Mouse (Mus musculus) hindbrain, postnatal 0 days (tissue): ENCODE measurements at regions not wholly inside any gene's neighbourhood (a gene's known extent, or its start where the extent isn't known, plus 50 kb on each side); places are given as distances from the start of the nearest gene placed in this dataset.

Experiments used
- ATAC-seq: fragments of 200-750 bp; cut with Nextera tagmentation; 2 replicates; pipeline ENCODE4 v1.8.0; 2017; ENCODE audit warnings: mild to moderate bottlenecking, moderate TSS enrichment, moderate library complexity
- DNase-seq: peaks from one replicate; pipeline ENCODE4 v3.0.0-alpha.2; 2015; ENCODE audit warnings: low spot score
- H3K27ac ChIP-seq: fragments of 300-500 bp; sonication (generic); 2 replicates; pipeline ENCODE4 v1.5.1; 2014; ENCODE audit warnings: mild to moderate bottlenecking
- H3K27me3 ChIP-seq: fragments of 300-500 bp; sonication (generic); 2 replicates; pipeline ENCODE4 v1.6.1; 2014; ENCODE audit warnings: low read length, mixed read lengths; ENCODE audit not compliant: insufficient read depth
- H3K36me3 ChIP-seq: fragments of 300-500 bp; sonication (generic); 2 replicates; pipeline ENCODE4 v1.6.1; 2014; ENCODE audit warnings: low read length, mixed read lengths; ENCODE audit not compliant: insufficient read depth
- H3K4me1 ChIP-seq: fragments of 300-500 bp; sonication (generic); 2 replicates; pipeline ENCODE4 v1.6.1; 2014; ENCODE audit warnings: antibody characterized with exemption, low read length, mixed read lengths; ENCODE audit not compliant: insufficient read depth
- H3K4me2 ChIP-seq: fragments of 300-500 bp; sonication (generic); 2 replicates; pipeline ENCODE4 v1.6.1; 2014; ENCODE audit warnings: low read depth, mild to moderate bottlenecking, low read length, moderate library complexity, mixed read lengths
- H3K4me3 ChIP-seq: fragments of 300-500 bp; sonication (generic); 2 replicates; pipeline ENCODE4 v1.5.1; 2014; ENCODE audit warnings: low read length
- H3K9ac ChIP-seq: fragments of 300-500 bp; sonication (generic); replicated peaks from 2 replicates; pipeline ENCODE4 v1.6.1; 2014; ENCODE audit warnings: mild to moderate bottlenecking, low read length, moderate library complexity, mixed read lengths
- H3K9me3 ChIP-seq: fragments of 300-500 bp; sonication (generic); 2 replicates; pipeline ENCODE4 v1.6.1; 2016; ENCODE audit warnings: low read length, mixed read lengths
- CTCF ChIP-seq: IDR thresholded peaks from 2 replicates; pipeline ENCODE4 v1.5.1; 2016; ENCODE audit warnings: antibody characterized with exemption, control low read depth, low read depth
- WGBS: fragments of 180-500 bp; shearing (Covaris S2); extraction: QIAGEN DNeasy Blood & Tissue Kit; methylation state at CpG from one replicate; pipeline ENCODE4 v1.1.7; 2014; 5-methylcytosine and 5-hydroxymethylcytosine counted together

DNA sequence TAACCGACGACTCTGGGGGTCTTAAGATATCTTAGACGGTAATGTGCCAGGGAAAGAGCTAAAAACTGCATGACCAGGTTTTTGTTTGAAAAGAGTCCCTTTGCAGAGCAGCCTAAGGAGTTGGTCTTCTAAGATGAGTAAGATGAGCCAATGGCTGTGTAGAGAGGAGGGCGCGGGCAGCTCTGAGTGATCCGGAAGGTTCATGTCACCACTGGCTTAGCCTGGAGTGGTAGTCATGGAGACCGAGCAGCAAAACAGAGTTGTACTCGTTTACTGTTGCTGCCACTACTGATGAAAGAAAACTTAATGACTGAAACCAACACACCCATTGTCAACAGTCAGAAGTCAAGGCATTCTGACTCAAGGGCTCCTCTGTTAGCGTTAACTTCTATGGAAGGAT is 368.4 kb downstream of the Lmx1a start:
- ATAC-seq = 0 out of 2 replicates have a peak, but pooled peaks have one; percentile 64

GRCm38 (mm10) chr1:168058769-168059168 is 369.7 kb downstream of the Lmx1a start:
- Histone ChIP-seq H3K9me3 (no peaks in the 10 kb centered on the region), H3K9ac (no peak overlapping the region), H3K27me3 (no peaks in the 10 kb centered on the region), H3K27ac (no peak overlapping the region), H3K4me2 (no peak overlapping the region), H3K4me1 (no peaks in the 10 kb centered on the region), H3K4me3 (no peak overlapping the region), H3K36me3 (no peaks in the 10 kb centered on the region)
- WGBS = 56% methylated on average over 4 of the region's 4 CpGs
- DNase-seq (no peak), ATAC-seq (no peak)
- TF ChIP-seq CTCF = no peak

More for the DNA sequence above, 368.4 kb downstream of the Lmx1a start:
- 50% methylated on average over 9 of the region's 9 CpGs for WGBS
- Histone ChIP-seq H3K4me1 (no peaks in the 10 kb centered on the region), H3K27ac (no peak overlapping the region), H3K9me3 (no peaks in the 10 kb centered on the region), H3K9ac (no peak overlapping the region), H3K4me3 (no peak overlapping the region), H3K27me3 (no peaks in the 10 kb centered on the region), H3K4me2 (no peak overlapping the region), H3K36me3 (no peaks in the 10 kb centered on the region)
- no peak for TF ChIP-seq CTCF
- DNase-seq = no peak

DNA sequence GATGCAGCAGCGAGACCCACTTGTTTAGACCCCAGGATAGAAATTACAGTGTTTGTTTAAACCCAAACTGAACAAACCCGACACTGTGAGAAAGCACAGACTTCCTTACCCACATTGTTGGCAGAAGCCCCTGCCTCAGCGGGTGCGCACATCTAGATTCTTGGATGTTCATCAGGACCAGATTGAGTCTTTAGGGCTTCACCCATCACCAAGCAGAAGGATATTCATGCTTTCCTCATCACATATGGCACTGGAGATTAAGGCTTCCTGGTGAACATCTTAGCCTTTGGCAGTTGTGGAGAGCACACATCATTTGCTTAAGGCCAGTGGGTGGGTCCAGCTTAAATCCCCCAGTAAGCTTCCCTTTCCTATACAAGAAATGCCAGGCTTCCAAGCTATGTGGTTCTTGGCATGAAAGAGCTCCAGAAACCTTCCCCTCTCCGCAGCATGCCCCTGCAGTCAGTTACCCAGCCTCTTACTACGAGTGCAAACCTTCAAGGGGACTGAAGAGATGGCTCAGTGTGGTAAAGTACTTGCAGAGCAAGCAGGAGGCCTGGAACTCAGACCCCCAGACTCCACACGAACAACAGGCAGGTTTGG is 367.9 kb downstream of the Pbx1 start:
- TF ChIP-seq CTCF = no peak
- Histone ChIP-seq H3K4me3 (no peak overlapping the region), H3K27ac (no peak overlapping the region), H3K4me2 (no peak overlapping the region), H3K9me3 (no peaks in the 10 kb centered on the region), H3K27me3 (no peaks in the 10 kb centered on the region), H3K4me1 (peaks cover 6% of the 10 kb centered on the region; the same call in 1 of the 2 replicates), H3K36me3 (no peaks in the 10 kb centered on the region), H3K9ac (no peak overlapping the region)
- 51% methylated on average over 7 of the region's 7 CpGs for WGBS
- DNase-seq (peak; percentile 69), ATAC-seq (peak; percentile 75)

DNA sequence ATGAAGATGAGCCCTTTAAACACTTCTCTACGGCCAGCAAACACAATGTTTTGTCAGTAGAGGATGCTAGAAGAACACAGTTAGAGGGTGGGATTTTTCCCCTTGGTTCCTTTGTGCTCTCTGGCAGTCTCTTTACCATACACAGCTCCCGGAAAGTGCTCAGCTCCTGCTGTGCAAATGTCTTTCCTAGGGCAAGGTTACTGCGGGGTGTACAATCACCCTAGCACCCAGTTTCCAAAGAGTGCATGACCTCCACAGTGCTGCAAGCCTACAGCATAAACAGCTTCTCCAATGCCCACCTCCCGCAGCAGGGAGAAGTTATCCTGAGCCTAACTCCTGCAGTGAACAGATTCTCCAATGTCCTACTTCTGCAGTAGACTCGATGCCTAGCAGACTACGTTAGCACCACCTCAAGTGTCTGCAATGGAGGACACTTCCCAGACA is 366.4 kb downstream of the Pbx1 start:
- peak; percentile 57 for TF ChIP-seq CTCF
- Histone ChIP-seq H3K36me3 (no peaks in the 10 kb centered on the region), H3K9ac (no peak overlapping the region), H3K4me3 (no peak overlapping the region), H3K27ac (no peak overlapping the region), H3K27me3 (no peaks in the 10 kb centered on the region), H3K4me2 (no peak overlapping the region), H3K9me3 (no peaks in the 10 kb centered on the region), H3K4me1 (peaks cover 6% of the 10 kb centered on the region; the same call in 1 of the 2 replicates)
- ATAC-seq = no peak
- peak; percentile 39 for DNase-seq
- 31% methylated on average over 6 of the region's 6 CpGs for WGBS

DNA sequence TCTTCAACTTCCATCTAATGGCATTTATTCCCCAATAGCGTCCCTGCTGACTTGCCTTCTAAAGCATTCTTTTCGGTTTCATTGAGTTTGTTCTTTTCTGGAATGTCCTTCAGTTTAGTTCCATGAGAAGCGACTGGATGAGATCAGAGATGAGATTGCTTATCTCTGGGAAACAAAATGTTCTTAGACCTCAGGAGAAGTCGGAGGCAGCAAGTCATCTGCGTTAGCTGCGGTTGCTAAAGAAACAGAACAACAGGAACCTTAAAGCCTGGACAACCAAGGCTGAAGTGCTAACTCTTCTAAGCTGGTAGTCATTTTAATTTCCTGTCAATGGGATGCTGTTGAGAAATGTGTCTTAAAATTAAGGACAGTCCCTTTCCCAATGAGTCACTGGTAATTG is 365.3 kb downstream of the Pbx1 start:
- Histone ChIP-seq H3K4me1 (peaks cover 6% of the 10 kb centered on the region; the same call in 1 of the 2 replicates), H3K9me3 (no peaks in the 10 kb centered on the region), H3K4me2 (no peak overlapping the region), H3K27ac (no peak overlapping the region), H3K9ac (no peak overlapping the region), H3K36me3 (no peaks in the 10 kb centered on the region), H3K27me3 (no peaks in the 10 kb centered on the region), H3K4me3 (no peak overlapping the region)
- ATAC-seq (no peak), DNase-seq (peak; percentile 19)
- TF ChIP-seq CTCF = no peak
- 57% methylated on average over 6 of the region's 6 CpGs for WGBS

DNA sequence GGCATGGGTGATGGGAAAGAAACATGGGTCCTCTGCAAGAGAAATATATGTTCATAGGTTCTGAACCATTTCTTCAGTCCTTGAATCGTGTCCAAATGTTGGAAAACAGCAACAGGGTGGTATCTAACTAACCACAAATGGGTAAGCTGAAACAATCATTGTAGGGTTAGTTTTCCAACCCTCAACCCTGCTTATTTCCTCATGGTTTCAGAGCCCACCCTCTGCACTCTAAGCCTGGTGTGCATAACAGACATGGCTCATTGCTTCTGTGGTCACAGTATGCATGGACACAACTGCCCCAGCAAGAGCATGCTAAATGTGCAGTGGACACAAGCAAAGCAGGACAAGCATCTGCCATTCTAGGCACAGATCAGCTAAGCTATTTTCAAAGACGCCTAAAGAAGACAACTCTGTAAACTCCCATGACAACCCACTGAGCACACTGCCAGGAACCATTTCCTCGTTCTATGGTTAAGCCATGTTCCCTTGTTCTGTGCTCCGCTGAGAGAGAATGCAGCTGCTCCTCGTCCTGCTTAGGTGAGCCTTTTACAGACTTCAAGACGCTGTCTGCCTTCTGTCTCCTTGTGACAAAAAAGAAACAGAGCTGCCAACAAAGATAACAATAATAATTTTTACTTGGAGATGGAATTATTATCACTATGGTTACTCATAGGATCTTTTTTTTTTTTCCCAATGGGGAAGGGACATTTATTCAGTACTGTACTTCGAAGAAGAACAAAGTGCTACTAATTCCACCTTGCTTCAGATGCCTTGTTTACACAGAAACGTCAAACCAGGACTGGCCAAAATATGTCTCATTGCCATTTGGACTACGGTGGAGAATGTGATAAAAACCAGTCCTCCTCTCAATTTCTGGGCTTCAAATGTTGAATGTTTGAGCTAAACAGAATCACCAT is 363.8 kb downstream of the Pbx1 start:
- TF ChIP-seq CTCF = no peak
- ATAC-seq (no peak), DNase-seq (peak; percentile 35)
- Histone ChIP-seq H3K9ac (no peak overlapping the region), H3K4me3 (no peak overlapping the region), H3K27me3 (no peaks in the 10 kb centered on the region), H3K4me1 (peaks cover 6% of the 10 kb centered on the region; the same call in 1 of the 2 replicates), H3K4me2 (no peak overlapping the region), H3K9me3 (no peaks in the 10 kb centered on the region), H3K36me3 (no peaks in the 10 kb centered on the region), H3K27ac (no peak overlapping the region)
- WGBS = 59% methylated on average over 9 of the region's 9 CpGs
